Comparison of ENCODE assay signal across 7 mouse cellular contexts in genomic region chr11:35798495-35798820, GRCm38 (mm10). TPM values are rescaled to one million over a fixed set of nuclear protein-coding genes. Genes with fewer than 3 reads are reported as not detected.
DNase-seq lines count a peak whose midpoint lies in the region; ATAC-seq and TF ChIP-seq lines count a peak whose summit lies in the region.

No protein-coding gene starts in this region.

- peaks cover 46% of the 10 kb centered on the region for H3K27me3 ChIP-seq in embryonic facial prominence, embryonic 14.5 days (replicated peaks; ENCODE audit: control insufficient read depth, insufficient read depth, low read length)
- peaks cover 61% of the 10 kb centered on the region for H3K27me3 ChIP-seq in midbrain, embryonic 10.5 days (ENCODE audit: low read depth, poor library complexity, severe bottlenecking)
- H3K27me3 ChIP-seq in thymus, adult 2 months (ENCODE audit: control insufficient read depth, insufficient read depth, low read length): peaks cover 11% of the 10 kb centered on the region; the same call in 1 of the 2 replicates

- peak overlapping the region; percentile 41 for H3K4me3 ChIP-seq in embryonic facial prominence, embryonic 14.5 days (ENCODE audit: low read depth, low read length)
- H3K4me3 ChIP-seq in midbrain, embryonic 10.5 days: peak overlapping the region; percentile 73
- H3K4me3 ChIP-seq in thymus, adult 2 months (ENCODE audit: control insufficient read depth, insufficient read depth, low read length): peak overlapping the region; percentile 48

- H3K27ac ChIP-seq in embryonic facial prominence, embryonic 14.5 days (replicated peaks; ENCODE audit: low read depth, low read length): no peak overlapping the region
- H3K27ac ChIP-seq in midbrain, embryonic 10.5 days (replicated peaks): peak overlapping the region; percentile 67
- H3K27ac ChIP-seq in thymus, adult 2 months (ENCODE audit: control insufficient read depth, insufficient read depth, low read length): no peak overlapping the region

- H3K4me1 ChIP-seq in embryonic facial prominence, embryonic 14.5 days (ENCODE audit: control insufficient read depth, insufficient read depth, low read length): peaks cover 10% of the 10 kb centered on the region; the same call in 1 of the 2 replicates
- H3K4me1 ChIP-seq in midbrain, embryonic 10.5 days: peaks cover 16% of the 10 kb centered on the region
- peaks cover 6% of the 10 kb centered on the region; the same call in 1 of the 2 replicates for H3K4me1 ChIP-seq in thymus, adult 2 months (replicated peaks; ENCODE audit: control insufficient read depth, insufficient read depth, low read length)

- WGBS in embryonic facial prominence, embryonic 14.5 days: 5% methylated on average over 9 of the region's 23 CpGs
- WGBS in midbrain, embryonic 10.5 days: 1% methylated on average over 23 of the region's 23 CpGs
- WGBS in thymus, adult 2 months: 5% methylated on average over 23 of the region's 23 CpGs

- DNase-seq in CD8-positive naive resting alpha-beta T cell, adult 2 months (ENCODE audit: low read depth in 2 of 2, low spot score in 2 of 2): peak; percentile 3 to 8
- DNase-seq in Muller cell, postnatal 12 days (ENCODE audit: inconsistent ontology term): peak; percentile 5
- DNase-seq in embryonic facial prominence, embryonic 14.5 days (ENCODE audit: low spot score): peak; percentile 4
- peak; percentile 72 for DNase-seq in layer of hippocampus, adult 11-12 months (ENCODE audit: low spot score)
- peak; percentile 60 for DNase-seq in midbrain, embryonic 10.5 days (ENCODE audit: low spot score)
- peak; percentile 4 for DNase-seq in thymus, adult 2 months
- no peak for DNase-seq in adrenal gland, adult 8-10 months

- ATAC-seq in embryonic facial prominence, embryonic 14.5 days (ENCODE audit: low read depth): peak; percentile 55; the same call in 1 of the 2 replicates

- H3K9me3 ChIP-seq in embryonic facial prominence, embryonic 14.5 days (ENCODE audit: control insufficient read depth, low read length): no peaks in the 10 kb centered on the region
- no peaks in the 10 kb centered on the region for H3K9me3 ChIP-seq in midbrain, embryonic 10.5 days (replicated peaks)

- TF ChIP-seq CTCF in thymus, adult 2 months (IDR thresholded peaks at IDR 0.05; ENCODE audit: borderline replicate concordance, control insufficient read depth, extremely low read depth, insufficient read depth, low read length, poor library complexity): no peak

- no peak overlapping the region; the same call in 1 of the 2 replicates for H3K9ac ChIP-seq in embryonic facial prominence, embryonic 14.5 days (ENCODE audit: low read depth, low read length)

- peak overlapping the region; percentile 66 for H3K4me2 ChIP-seq in embryonic facial prominence, embryonic 14.5 days (ENCODE audit: low read depth, low read length)

- TF ChIP-seq POLR2A in thymus, adult 2 months (IDR thresholded peaks at IDR 0.05; ENCODE audit: control insufficient read depth, extremely low read depth, insufficient read depth, low read length, poor library complexity): no peak

- no peaks in the 10 kb centered on the region for H3K36me3 ChIP-seq in embryonic facial prominence, embryonic 14.5 days (ENCODE audit: control insufficient read depth, insufficient read depth, low read length)
- no peaks in the 10 kb centered on the region for H3K36me3 ChIP-seq in midbrain, embryonic 10.5 days
- H3K36me3 ChIP-seq in thymus, adult 2 months (ENCODE audit: control insufficient read depth, insufficient read depth, low read length): no peaks in the 10 kb centered on the region

RNA-seq across cellular contexts. Expression of gene Fbll1, which starts 0.2 kb away (rescaled TPM):
- 0.58 and 1.1 TPM in 2 replicates for polyA plus RNA-seq in embryonic facial prominence, embryonic 14.5 days (2014; fragmentation: Nextera tagmentation; extraction: Ambion mirVana)
- polyA plus RNA-seq in midbrain, embryonic 10.5 days (2016; fragmentation: Nextera tagmentation; extraction: Ambion mirVana): 0.44 and 0.92 TPM in 2 replicates
- 0.11 and 0.15 TPM in 2 replicates for polyA plus RNA-seq in thymus, adult 2 months (2012; rRNA removed)
- total RNA-seq in adrenal gland, adult 8-10 months (2022): 1 to 10 TPM in 1 of 4 experiments, under 1 TPM in 3; 0.31 to 1.1 (median 0.94) TPM

RNA-seq across cellular contexts. Expression of gene Pank3, which starts 29.2 kb away (rescaled TPM):
- 21.2 and 21.4 TPM in 2 replicates for polyA plus RNA-seq in embryonic facial prominence, embryonic 14.5 days (2014; fragmentation: Nextera tagmentation; extraction: Ambion mirVana)
- polyA plus RNA-seq in midbrain, embryonic 10.5 days (2016; fragmentation: Nextera tagmentation; extraction: Ambion mirVana): 12.5 and 15.7 TPM in 2 replicates
- 8.7 and 9.5 TPM in 2 replicates for polyA plus RNA-seq in thymus, adult 2 months (2012; rRNA removed)
- 10 to 100 TPM; 59.5 to 82.6 (median 67.7) TPM for total RNA-seq in adrenal gland, adult 8-10 months (2022)

RNA-seq across cellular contexts. Expression of gene Rars, which starts 35.8 kb away (rescaled TPM):
- 85.9 and 93.8 TPM in 2 replicates for polyA plus RNA-seq in embryonic facial prominence, embryonic 14.5 days (2014; fragmentation: Nextera tagmentation; extraction: Ambion mirVana)
- 105 and 118 TPM in 2 replicates for polyA plus RNA-seq in midbrain, embryonic 10.5 days (2016; fragmentation: Nextera tagmentation; extraction: Ambion mirVana)
- polyA plus RNA-seq in thymus, adult 2 months (2012; rRNA removed): 15.8 and 16.2 TPM in 2 replicates
- total RNA-seq in adrenal gland, adult 8-10 months (2022): 10 to 100 TPM; 67.5 to 76.1 (median 74.2) TPM
